13 mouse cellular contexts compared by ENCODE assay signal in the genomic region with DNA sequence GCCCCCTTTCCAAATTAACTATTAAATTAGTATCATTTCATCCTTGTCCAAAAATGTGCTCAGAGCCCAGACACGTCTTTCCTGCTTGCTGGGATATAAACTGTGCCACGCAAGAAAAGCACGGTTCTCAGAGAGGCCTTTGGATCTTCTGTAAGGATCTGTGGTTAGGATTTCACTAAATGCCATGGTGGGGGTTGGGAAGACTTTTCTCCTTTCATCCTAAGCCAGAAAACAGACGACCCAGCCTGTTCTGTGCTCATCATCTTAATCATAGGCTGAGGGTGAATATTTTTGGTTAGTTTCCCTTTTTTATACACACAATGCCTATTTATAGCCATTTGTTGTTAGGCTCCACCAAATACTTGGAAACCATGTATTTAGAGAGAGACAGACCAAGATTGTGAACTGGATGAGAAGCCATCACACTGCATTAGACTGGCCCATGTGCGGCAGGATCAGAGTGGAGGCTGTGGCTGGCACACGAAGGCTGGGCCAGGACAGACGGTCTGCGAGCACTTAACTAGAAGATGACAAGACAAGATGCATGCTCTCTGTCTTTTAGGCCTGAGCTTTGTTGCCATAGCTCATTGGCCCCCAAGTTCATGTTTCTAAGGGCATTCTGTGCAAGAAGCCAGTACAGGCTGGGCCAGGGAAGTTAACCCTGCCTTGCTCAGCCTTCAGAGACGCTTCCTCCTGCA.
DNase-seq lines count a peak whose midpoint lies in the region; TF ChIP-seq lines count a peak whose summit lies in the region.
"Had no signal": no experiment of that assay in that cellular context is flagged by ENCODE, and none has a peak within 500 bp of the region (broad histone marks: within the 10 kb centered on the region; RNA-seq: fewer than 3 reads in every experiment).

No protein-coding gene starts in this region.

- intact Hi-C loops in heart, postnatal 36 days (cut with DNase I) = loop anchor here (5.0 kb wide), 1 partner anchor 68 kb away; no protein-coding TSS in a partner anchor
- intact Hi-C loops in left cerebral cortex, adult 2 months (cut with DNase I) = no loop called here
- intact Hi-C loops in left cerebral cortex, postnatal 36 days (cut with DNase I) = no loop called here

- no peaks in the 10 kb centered on the region for H3K27me3 ChIP-seq in limb, embryonic 10.5 days (ENCODE audit: low read depth, poor library complexity, severe bottlenecking)

- no peak for TF ChIP-seq CTCF in left cerebral cortex, adult 2 months (IDR thresholded peaks at IDR 0.05)
- no peak for TF ChIP-seq CTCF in bone marrow macrophage, adult 2 months (IDR thresholded peaks at IDR 0.05; ENCODE audit: low read depth, low read length)

- DNase-seq in heart, adult 11 months = peak; percentile 81
- no peak for DNase-seq in heart, postnatal 36 days
- DNase-seq in left cerebral cortex, adult 2 months (ENCODE audit: extremely low spot score in 1 of 2, low spot score in 2 of 2) = no peak
- DNase-seq in left cerebral cortex, postnatal 36 days (ENCODE audit: low spot score in 2 of 2) = no peak
- DNase-seq in limb, embryonic 10.5 days (ENCODE audit: low spot score) = no peak
- no peak for DNase-seq in thymus, adult 18-20 months
- no peak for DNase-seq in frontal cortex, postnatal 10 days (ENCODE audit: low spot score in 2 of 2)
- DNase-seq: adrenal gland, adult 8-10 months; cerebellum, adult 9-11 months; gastrocnemius, adult 2 months; heart, postnatal 4 days; kidney, postnatal 14 days had no signal

- no peaks in the 10 kb centered on the region for H3K9me3 ChIP-seq in limb, embryonic 10.5 days (replicated peaks)

- 0 out of 2 replicates have a peak overlapping the region, but pooled peaks have one; percentile 32 for H3K27ac ChIP-seq in left cerebral cortex, adult 2 months
- peak overlapping the region; percentile 57 for H3K27ac ChIP-seq in bone marrow macrophage, adult 2 months (ENCODE audit: insufficient read depth, low read depth, low read length)
- peak overlapping the region; percentile 56 for H3K27ac ChIP-seq in limb, embryonic 10.5 days
- H3K27ac ChIP-seq: gastrocnemius, adult 2 months had no signal

- 72% methylated on average over 9 of the region's 9 CpGs for WGBS in limb, embryonic 10.5 days

- no peaks in the 10 kb centered on the region for H3K36me3 ChIP-seq in limb, embryonic 10.5 days

- TF ChIP-seq POLR2A in bone marrow macrophage, adult 2 months (IDR thresholded peaks at IDR 0.05; ENCODE audit: borderline replicate concordance, low read depth, low read length) = no peak

- peaks cover 35% of the 10 kb centered on the region for H3K4me1 ChIP-seq in bone marrow macrophage, adult 2 months (ENCODE audit: control insufficient read depth, insufficient read depth, low read length)
- H3K4me1 ChIP-seq in limb, embryonic 10.5 days = peaks cover 43% of the 10 kb centered on the region

- H3K4me3 ChIP-seq in left cerebral cortex, adult 2 months = no peak overlapping the region
- no peak overlapping the region for H3K4me3 ChIP-seq in bone marrow macrophage, adult 2 months (ENCODE audit: insufficient read depth, low read length)
- no peak overlapping the region for H3K4me3 ChIP-seq in limb, embryonic 10.5 days
- H3K4me3 ChIP-seq: gastrocnemius, adult 2 months had no signal
